Mouse (Mus musculus): ENCODE data around the gene Dcst1.

- no peak for TF ChIP-seq CTCF (IDR thresholded peaks at IDR 0.05; ENCODE audit: borderline replicate concordance, insufficient read depth, low read length)
- no peak for TF ChIP-seq POLR2A (IDR thresholded peaks at IDR 0.05; ENCODE audit: low read depth, low read length)
These were observed 28.6 kb upstream of the Dcst1 start for GRCm38 (mm10) chr3:89393605-89394004.

Measured in embryonic fibroblast, embryonic 13.5 days (primary cell).